Mouse (Mus musculus) cerebellum, adult (tissue): Measurements from ENCODE around the gene Gm45785.
"Not testable (repeated sequence)": the region's sequence is repeated elsewhere in the genome, so short reads cannot be mapped to it uniquely, and the experiment has no call there.

Experiments
- ATAC-seq: cut with Nextera tagmentation; 2 replicates; pipeline ENCODE4 v1.9.2; 2017; ENCODE audit warnings: mild to moderate bottlenecking, moderate library complexity, mixed read lengths; ENCODE audit not compliant: insufficient number of reproducible peaks, low FRiP score, low TSS enrichment

Gene Gm45785

DNA sequence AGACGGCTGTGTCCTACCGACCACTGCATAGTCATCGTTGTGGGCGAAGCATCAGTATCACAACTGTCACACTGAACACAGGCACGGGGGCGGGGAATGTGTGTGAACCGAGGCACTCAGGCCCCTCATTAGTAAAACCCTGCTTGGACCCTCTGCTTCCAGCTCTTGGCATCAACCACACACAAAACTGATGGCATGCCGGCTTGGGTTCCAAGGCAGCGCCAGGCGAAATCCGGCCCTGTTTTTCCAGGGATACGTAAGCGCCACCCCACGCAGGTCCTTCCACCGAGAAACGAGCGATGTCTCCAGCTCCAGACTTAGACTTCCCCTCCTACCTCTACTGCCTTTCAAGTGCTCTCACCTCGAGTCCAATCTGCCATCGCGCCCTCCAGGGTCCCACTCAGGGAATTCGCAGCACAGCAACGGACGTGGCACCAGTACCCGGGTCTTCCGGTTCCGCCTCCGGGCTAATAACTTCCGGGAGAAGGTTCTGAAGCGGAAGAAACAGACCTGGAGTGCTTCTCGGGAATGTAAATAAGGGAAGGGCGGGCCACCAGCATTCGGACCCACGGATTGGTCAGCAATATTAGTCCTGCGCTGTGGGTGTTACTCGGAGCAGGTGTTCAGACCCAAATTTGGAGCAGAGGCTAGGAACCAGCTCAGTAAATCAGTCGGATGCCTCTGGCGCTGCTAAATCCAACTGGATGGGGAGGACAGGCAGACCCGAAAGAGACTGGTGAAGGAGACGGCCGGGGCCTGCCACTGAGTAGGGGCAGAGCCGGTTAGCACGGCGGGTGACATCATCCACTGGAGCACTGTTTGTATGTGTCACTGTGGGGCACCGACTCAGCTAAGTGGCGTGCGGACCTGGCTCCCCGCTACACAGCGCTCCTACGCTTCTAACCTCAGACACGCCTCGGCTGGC lies at the start of gene Gm45785:
Gm45785 (minus strand) TSS at position 472 of the 925 bp plus-strand sequence.
- ATAC-seq: peak; percentile 85

- no peak for ATAC-seq
Measured at GRCm38 (mm10) chr7:140905642-140906081, 49.5 kb upstream of the Gm45785 start.

DNA sequence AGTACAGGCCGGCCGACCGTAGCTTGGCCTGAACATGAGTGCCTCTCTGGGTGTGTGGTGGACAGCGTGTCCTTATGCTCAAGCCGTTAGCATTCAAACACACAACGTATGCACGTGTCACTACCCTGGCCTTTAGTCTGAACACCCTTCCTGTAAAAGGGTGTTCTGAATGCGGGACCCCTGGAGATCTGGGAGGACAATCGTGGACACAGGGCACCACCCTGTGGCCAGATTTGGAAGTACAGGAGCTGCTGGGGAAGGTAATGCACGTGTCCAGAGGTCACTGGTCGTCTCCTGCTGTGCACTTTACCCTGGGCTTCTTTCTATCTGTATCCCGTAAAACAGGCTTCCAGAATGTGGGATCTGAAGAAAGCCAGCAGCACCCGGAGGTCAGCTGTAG lies 47.1 kb upstream of the Gm45785 start:
- peak; percentile 56; the same call in 1 of the 2 replicates for ATAC-seq

- ATAC-seq: no peak
Measured at GRCm38 (mm10) chr7:140902036-140902875, 46.1 kb upstream of the Gm45785 start.

DNA sequence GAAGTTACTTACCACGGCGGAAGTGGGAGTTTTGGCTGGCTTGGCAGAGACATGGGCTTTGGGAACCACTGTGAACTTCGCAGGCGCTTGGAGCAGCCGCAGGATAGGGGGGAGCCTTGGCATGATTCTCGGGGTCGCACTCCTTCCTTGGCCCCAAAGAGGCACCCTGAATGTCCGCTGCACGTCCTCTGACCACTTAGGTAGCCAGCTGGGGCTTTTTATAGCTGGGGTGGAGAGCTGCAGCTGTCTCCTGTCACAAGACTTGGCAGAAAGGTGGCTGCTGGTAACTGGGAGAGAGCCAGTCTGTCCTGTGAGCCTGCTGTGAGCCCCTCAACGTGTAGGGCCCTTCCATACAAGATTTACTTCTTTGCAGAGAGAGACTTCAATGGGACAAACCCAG lies 44.1 kb upstream of the Gm45785 start, which contains the start of gene Cox8b:
Cox8b (minus strand) TSS at position 227 of the 400 bp plus-strand sequence.
- no peak for ATAC-seq

GRCm38 (mm10) chr7:140899121-140899520 lies 43.0 kb upstream of the Gm45785 start:
- no peak for ATAC-seq

- no peak for ATAC-seq
Measured at GRCm38 (mm10) chr7:140897863-140898262, 41.7 kb upstream of the Gm45785 start.

GRCm38 (mm10) chr7:140894611-140895010 lies 38.5 kb upstream of the Gm45785 start:
- ATAC-seq: no peak

DNA sequence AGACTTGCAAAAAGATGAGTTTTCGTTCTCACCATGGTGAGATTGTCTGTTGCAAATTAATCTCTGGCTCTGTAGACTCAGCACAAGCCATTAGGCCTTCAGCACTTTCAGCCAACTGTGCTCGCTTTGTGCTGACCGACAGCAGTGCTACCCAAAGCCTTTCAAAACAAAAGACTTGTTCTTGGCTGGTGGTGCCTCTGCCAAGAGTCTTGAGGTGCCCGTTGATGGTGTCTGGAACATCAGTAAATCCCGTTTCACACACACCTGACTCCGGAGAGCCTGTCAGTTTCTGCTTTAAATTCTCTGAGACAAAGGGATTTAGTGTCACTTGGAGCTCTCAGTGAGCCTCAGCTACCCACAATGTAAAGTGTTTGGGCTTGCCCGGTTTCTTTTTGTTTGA lies 37.9 kb upstream of the Gm45785 start:
- no peak for ATAC-seq

DNA sequence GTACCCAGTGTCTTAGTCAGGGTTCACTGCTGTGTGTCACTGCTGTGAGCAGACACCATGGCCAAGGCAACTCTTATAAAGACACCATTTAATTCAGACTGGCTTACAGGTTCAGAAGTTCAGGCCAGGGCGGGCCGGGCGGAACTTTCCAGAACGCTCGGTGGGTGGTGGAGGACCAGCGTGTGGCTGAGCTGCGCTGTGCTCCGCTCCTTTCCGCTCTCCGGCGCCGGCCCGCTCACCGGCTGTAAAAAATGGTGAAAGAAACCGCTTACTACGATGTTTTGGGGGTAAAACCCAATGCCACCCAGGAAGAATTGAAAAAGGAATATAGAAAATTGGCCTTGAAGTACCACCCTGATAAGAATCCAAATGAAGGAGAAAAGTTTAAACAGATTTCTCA lies 34.5 kb upstream of the Gm45785 start:
- not testable (repeated sequence) for ATAC-seq

DNA sequence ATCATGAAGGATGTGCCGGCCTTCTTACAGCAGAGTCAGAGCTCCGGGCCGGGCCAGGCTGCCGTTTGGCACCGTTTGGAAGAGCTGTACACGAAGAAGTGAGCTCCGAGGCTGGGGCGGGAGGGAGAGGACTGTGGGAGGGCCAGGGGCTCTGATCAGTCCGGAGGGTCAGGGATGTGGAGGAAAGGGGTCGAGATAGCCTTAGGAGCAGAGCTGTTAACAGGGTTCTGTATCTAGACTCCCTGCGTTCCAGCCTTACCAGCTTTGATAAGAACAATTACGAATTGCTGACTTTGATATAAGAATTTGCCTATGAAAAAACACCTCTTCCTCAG lies 26.3 kb upstream of the Gm45785 start:
- 0 out of 2 replicates have a peak, but pooled peaks have one; percentile 22 for ATAC-seq

GRCm38 (mm10) chr7:140881696-140882468 lies 25.8 kb upstream of the Gm45785 start, which contains the start of the genes Psmd13 and Sirt3:
Psmd13 (plus strand) TSS chr7:140881968.
Sirt3 (minus strand) TSS chr7:140882309.
- ATAC-seq: peak; percentile 96

- no peak for ATAC-seq
Measured at GRCm38 (mm10) chr7:140880865-140881515, 24.9 kb upstream of the Gm45785 start.

DNA sequence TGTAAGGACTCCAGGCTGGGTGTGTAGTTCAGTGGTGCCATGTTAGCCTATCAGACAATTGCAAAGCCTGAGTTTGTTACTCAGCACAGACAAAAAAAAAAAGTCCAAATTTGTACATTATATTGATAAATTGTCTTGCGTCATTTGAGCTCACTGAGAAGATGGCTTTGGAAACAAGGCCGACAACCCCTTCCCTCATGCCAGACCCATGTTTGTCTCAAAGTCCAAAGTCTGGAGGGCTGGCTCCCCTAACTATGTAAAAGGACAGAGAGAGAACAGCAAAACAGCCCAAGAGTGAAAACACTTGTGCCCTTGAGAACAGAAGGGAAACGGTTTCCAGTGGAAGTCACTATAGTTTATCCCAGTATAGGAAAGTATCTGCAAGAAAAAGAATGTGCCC lies 24.3 kb upstream of the Gm45785 start:
- no peak for ATAC-seq

GRCm38 (mm10) chr7:140879355-140879754 lies 23.2 kb upstream of the Gm45785 start:
- no peak for ATAC-seq

- ATAC-seq: no peak
Measured at GRCm38 (mm10) chr7:140877364-140877763, 21.2 kb upstream of the Gm45785 start.

DNA sequence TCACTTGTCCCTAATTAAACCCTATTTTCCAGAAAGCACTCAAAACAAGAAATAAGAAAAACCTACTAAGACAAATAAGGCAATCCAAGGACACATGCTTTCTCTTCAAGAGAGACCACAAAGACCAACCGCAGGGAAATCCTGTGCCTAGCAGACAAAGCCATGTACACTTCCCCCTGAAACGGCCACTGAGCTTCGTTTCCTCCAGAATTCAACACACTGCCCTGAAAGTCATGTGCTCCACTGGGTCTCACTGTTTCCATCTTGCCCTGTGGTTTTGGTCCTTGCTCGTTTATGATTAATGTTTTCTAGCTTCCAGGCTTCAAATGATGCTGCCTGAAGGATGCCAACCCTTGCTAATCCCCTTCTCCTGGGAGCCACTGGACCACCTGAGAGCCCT lies 18.1 kb upstream of the Gm45785 start:
- ATAC-seq: no peak

- ATAC-seq: no peak
Measured at GRCm38 (mm10) chr7:140864761-140865160, 8.6 kb upstream of the Gm45785 start.

DNA sequence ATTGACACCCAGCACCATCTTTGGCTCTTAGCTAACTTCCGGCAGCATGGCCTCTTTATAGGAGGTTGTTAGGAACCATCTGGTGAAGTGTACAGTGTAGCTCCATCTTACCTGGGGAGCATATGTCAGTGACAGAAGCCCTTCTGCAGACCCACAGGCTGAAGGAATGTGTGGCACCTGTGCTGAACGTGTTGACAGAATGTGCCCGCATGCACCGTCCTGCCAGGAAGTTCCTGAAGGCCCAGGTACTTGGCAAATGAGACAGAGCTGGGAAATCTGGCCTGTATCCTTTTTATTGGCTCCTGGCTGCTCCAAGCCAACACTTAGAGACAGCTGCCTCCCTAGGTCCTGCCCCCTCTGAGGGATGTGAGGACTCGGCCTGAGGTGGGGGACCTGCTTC lies 4.6 kb upstream of the Gm45785 start:
- ATAC-seq: no peak

DNA sequence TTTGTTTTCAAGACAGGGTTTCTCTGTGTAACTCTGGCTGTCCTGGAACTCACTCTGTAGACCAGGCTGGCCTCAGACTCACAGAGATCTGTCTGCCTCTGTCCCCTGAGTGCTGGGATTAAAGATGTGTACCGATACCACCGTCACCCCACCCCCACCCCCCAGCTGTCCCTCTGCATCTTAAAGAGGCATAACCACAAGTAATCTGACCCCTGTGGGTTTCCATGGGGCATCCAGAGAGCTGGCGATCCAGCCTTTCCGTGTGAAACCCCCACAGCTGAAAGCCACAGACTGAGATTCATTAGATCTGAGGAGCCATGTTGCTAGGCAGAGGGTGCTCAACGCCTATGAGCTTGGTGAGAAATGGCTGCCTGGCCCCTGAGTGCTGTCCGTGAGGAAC lies 3.9 kb upstream of the Gm45785 start:
- ATAC-seq: no peak
